In the genomic region with DNA sequence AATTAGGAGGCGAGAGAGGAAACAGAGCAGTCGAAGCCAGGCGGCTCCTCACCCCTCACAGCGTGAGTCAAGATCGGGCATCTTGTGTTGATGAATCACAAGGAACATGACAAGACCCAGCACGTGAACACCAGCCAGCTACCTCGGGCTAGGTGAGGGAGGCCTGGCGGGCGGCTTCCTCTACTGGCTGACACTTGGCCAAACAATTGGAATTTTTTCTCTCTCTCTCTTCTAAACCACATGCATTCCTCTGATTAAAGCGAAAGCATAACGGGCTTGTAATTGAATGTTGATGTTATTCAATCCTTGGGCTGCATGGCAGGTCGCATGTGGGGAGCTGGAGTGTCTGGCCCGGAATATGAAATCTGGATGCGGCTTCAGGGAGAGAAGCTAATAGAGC, we compare ENCODE assay signal across 9 mouse cellular contexts.
DNase-seq lines count a peak whose midpoint lies in the region; ATAC-seq and TF ChIP-seq lines count a peak whose summit lies in the region.
"Had no signal": no experiment of that assay in that cellular context is flagged by ENCODE, and none has a peak within 500 bp of the region (broad histone marks: within the 10 kb centered on the region; RNA-seq: fewer than 3 reads in every experiment).

No protein-coding gene starts in this region.

- 68% methylated on average over 14 of the region's 14 CpGs for WGBS in neural tube, embryonic 13.5 days
- WGBS in neural tube, embryonic 15.5 days: 58% methylated on average over 14 of the region's 14 CpGs
- WGBS in limb, embryonic 14.5 days: 41% methylated on average over 14 of the region's 14 CpGs
- 27% methylated on average over 14 of the region's 14 CpGs for WGBS in stomach, postnatal 0 days

- no peaks in the 10 kb centered on the region for H3K9me3 ChIP-seq in neural tube, embryonic 13.5 days
- no peaks in the 10 kb centered on the region for H3K9me3 ChIP-seq in neural tube, embryonic 15.5 days (replicated peaks)
- no peaks in the 10 kb centered on the region for H3K9me3 ChIP-seq in limb, embryonic 14.5 days (ENCODE audit: control insufficient read depth, low read length)
- H3K9me3 ChIP-seq in stomach, postnatal 0 days (ENCODE audit: control insufficient read depth, low read length): no peaks in the 10 kb centered on the region
- H3K9me3 ChIP-seq: forebrain, embryonic 15.5 days had no signal

- no peak for ATAC-seq in cerebellum, adult (ENCODE audit: insufficient number of reproducible peaks, low FRiP score, low TSS enrichment)
- ATAC-seq in neural tube, embryonic 13.5 days (ENCODE audit: low read depth): no peak
- no peak for ATAC-seq in neural tube, embryonic 15.5 days (ENCODE audit: low FRiP score)
- peak; percentile 25; the same call in 1 of the 2 replicates for ATAC-seq in limb, embryonic 14.5 days (ENCODE audit: low FRiP score, low read depth)
- ATAC-seq in stomach, postnatal 0 days (ENCODE audit: low FRiP score, low TSS enrichment): no peak
- ATAC-seq: forebrain, embryonic 15.5 days had no signal

- H3K4me2 ChIP-seq in neural tube, embryonic 13.5 days: no peak overlapping the region
- no peak overlapping the region for H3K4me2 ChIP-seq in neural tube, embryonic 15.5 days
- no peak overlapping the region for H3K4me2 ChIP-seq in limb, embryonic 14.5 days (replicated peaks; ENCODE audit: low read depth, low read length, severe bottlenecking)
- H3K4me2 ChIP-seq in stomach, postnatal 0 days (replicated peaks; ENCODE audit: low read depth): peak overlapping the region; percentile 12; the same call in 1 of the 2 replicates
- H3K4me2 ChIP-seq: forebrain, embryonic 15.5 days had no signal

- peak; percentile 50 to 62 for DNase-seq in cerebellum, adult 18-20 months
- peak; percentile 25 for DNase-seq in limb, embryonic 14.5 days (ENCODE audit: low spot score)
- DNase-seq in stomach, postnatal 0 days (ENCODE audit: low spot score): no peak
- DNase-seq in left cerebral cortex, postnatal 36 days (ENCODE audit: low spot score in 2 of 2): no peak
- DNase-seq in embryo, embryonic 11 days: no peak

- intact Hi-C loops in left cerebral cortex, postnatal 36 days (cut with DNase I): no loop called here

- H3K4me1 ChIP-seq in neural tube, embryonic 13.5 days (replicated peaks): peaks cover 43% of the 10 kb centered on the region
- peaks cover 48% of the 10 kb centered on the region for H3K4me1 ChIP-seq in neural tube, embryonic 15.5 days
- H3K4me1 ChIP-seq in limb, embryonic 14.5 days (ENCODE audit: control insufficient read depth, insufficient read depth, low read length): peaks cover 25% of the 10 kb centered on the region
- no peaks in the 10 kb centered on the region for H3K4me1 ChIP-seq in stomach, postnatal 0 days (replicated peaks; ENCODE audit: control insufficient read depth, insufficient read depth)

- no peak for TF ChIP-seq POLR2A in limb, embryonic 14.5 days (IDR thresholded peaks at IDR 0.05; ENCODE audit: borderline replicate concordance, extremely low read depth, insufficient read depth, insufficient read length)

- no peak for TF ChIP-seq CTCF in stomach, postnatal 0 days (IDR thresholded peaks at IDR 0.05; ENCODE audit: low read depth)

- TF ChIP-seq EP300 in stomach, postnatal 0 days (optimal IDR thresholded peaks at IDR 0.05): no peak

- H3K27ac ChIP-seq in neural tube, embryonic 13.5 days (replicated peaks): no peak overlapping the region
- H3K27ac ChIP-seq in neural tube, embryonic 15.5 days (replicated peaks): no peak overlapping the region
- no peak overlapping the region for H3K27ac ChIP-seq in limb, embryonic 14.5 days (replicated peaks; ENCODE audit: low read depth, low read length)
- H3K27ac ChIP-seq in stomach, postnatal 0 days (replicated peaks): no peak overlapping the region
- H3K27ac ChIP-seq: forebrain, embryonic 15.5 days had no signal

- H3K27me3 ChIP-seq in neural tube, embryonic 13.5 days: no peaks in the 10 kb centered on the region
- no peaks in the 10 kb centered on the region for H3K27me3 ChIP-seq in neural tube, embryonic 15.5 days (replicated peaks)
- H3K27me3 ChIP-seq in limb, embryonic 14.5 days (ENCODE audit: control insufficient read depth, insufficient read depth, low read length): no peaks in the 10 kb centered on the region
- H3K27me3 ChIP-seq in stomach, postnatal 0 days (ENCODE audit: control insufficient read depth, insufficient read depth, low read length): no peaks in the 10 kb centered on the region
- H3K27me3 ChIP-seq: forebrain, embryonic 15.5 days had no signal

- H3K36me3 ChIP-seq in neural tube, embryonic 13.5 days: no peaks in the 10 kb centered on the region
- no peaks in the 10 kb centered on the region for H3K36me3 ChIP-seq in neural tube, embryonic 15.5 days
- no peaks in the 10 kb centered on the region for H3K36me3 ChIP-seq in limb, embryonic 14.5 days (ENCODE audit: control insufficient read depth, insufficient read depth, low read length)
- no peaks in the 10 kb centered on the region for H3K36me3 ChIP-seq in stomach, postnatal 0 days (ENCODE audit: control insufficient read depth, insufficient read depth, low read length)
- H3K36me3 ChIP-seq: forebrain, embryonic 15.5 days had no signal

- H3K9ac ChIP-seq in neural tube, embryonic 13.5 days: 0 out of 2 replicates have a peak overlapping the region, but pooled peaks have one; percentile 8
- H3K9ac ChIP-seq in neural tube, embryonic 15.5 days (replicated peaks): no peak overlapping the region
- no peak overlapping the region for H3K9ac ChIP-seq in limb, embryonic 14.5 days (ENCODE audit: low read depth, low read length, severe bottlenecking)
- no peak overlapping the region for H3K9ac ChIP-seq in stomach, postnatal 0 days (ENCODE audit: low read length)
- H3K9ac ChIP-seq: forebrain, embryonic 15.5 days had no signal

- no peak overlapping the region for H3K4me3 ChIP-seq in neural tube, embryonic 13.5 days
- H3K4me3 ChIP-seq in neural tube, embryonic 15.5 days (replicated peaks): no peak overlapping the region
- no peak overlapping the region for H3K4me3 ChIP-seq in limb, embryonic 14.5 days (replicated peaks; ENCODE audit: low read length)
- no peak overlapping the region for H3K4me3 ChIP-seq in stomach, postnatal 0 days (ENCODE audit: low read depth, low read length)
- H3K4me3 ChIP-seq: forebrain, embryonic 15.5 days had no signal

Comparison
In these comparisons a context has a peak if more than half of its experiments do, and no peak if none do; other contexts are left out.
1. DNase-seq: peak in cerebellum, adult 18-20 months (2 of 2) and limb, embryonic 14.5 days (single experiment); none in stomach, postnatal 0 days (single experiment), left cerebral cortex, postnatal 36 days (0 of 2) and embryo, embryonic 11 days (single experiment).